Mouse (Mus musculus): ENCODE measurements around the gene Mfge8. TPM values are rescaled to one million over a fixed set of nuclear protein-coding genes. Genes with fewer than 3 reads are reported as not detected.

Mfge8 gene
- polyA plus RNA-seq, 1 experiment from 2014 or later, result 152 TPM

GRCm38 (mm10) chr7:79129883-79130282, 19.0 kb downstream of the Mfge8 start:
- Histone ChIP-seq H3K36me3 (peaks cover 13% of the 10 kb centered on the region), H3K4me2 (peak overlapping the region; percentile 60), H3K27ac (no peak overlapping the region), H3K9me3 (no peaks in the 10 kb centered on the region), H3K27me3 (peaks cover 21% of the 10 kb centered on the region), H3K9ac (peak overlapping the region; percentile 49; the same call in 1 of the 2 replicates), H3K4me1 (peaks cover 31% of the 10 kb centered on the region), H3K4me3 (peak overlapping the region; percentile 35)
- no peak for ATAC-seq (ENCODE audit: insufficient number of reproducible peaks, insufficient read depth, low FRiP score, low TSS enrichment, low read depth)
- WGBS, result 19% methylated on average over 8 of the region's 8 CpGs

GRCm38 (mm10) chr7:79123465-79123864, 25.4 kb downstream of the Mfge8 start:
- Histone ChIP-seq H3K9ac (no peak overlapping the region), H3K4me2 (no peak overlapping the region), H3K27me3 (0 out of 2 replicates have a peak, but pooled peaks cover under 1% of the 10 kb centered on the region), H3K27ac (no peak overlapping the region), H3K4me3 (no peak overlapping the region), H3K9me3 (no peaks in the 10 kb centered on the region), H3K36me3 (no peaks in the 10 kb centered on the region), H3K4me1 (peaks cover 3% of the 10 kb centered on the region)
- ATAC-seq (ENCODE audit: insufficient number of reproducible peaks, insufficient read depth, low FRiP score, low TSS enrichment, low read depth), result no peak
- 77% methylated on average over 5 of the region's 5 CpGs for WGBS

- ATAC-seq (ENCODE audit: insufficient number of reproducible peaks, insufficient read depth, low FRiP score, low TSS enrichment, low read depth), result no peak
Measured at GRCm38 (mm10) chr7:79113848-79114247, 35.0 kb downstream of the Mfge8 start.

GRCm38 (mm10) chr7:79096492-79096891, 52.4 kb downstream of the Mfge8 start:
- Histone ChIP-seq H3K4me1 (no peaks in the 10 kb centered on the region), H3K9me3 (no peaks in the 10 kb centered on the region), H3K36me3 (no peaks in the 10 kb centered on the region), H3K27me3 (peaks cover 4% of the 10 kb centered on the region; the same call in 1 of the 2 replicates), H3K4me3 (no peak overlapping the region), H3K27ac (no peak overlapping the region), H3K4me2 (no peak overlapping the region), H3K9ac (no peak overlapping the region)
- no peak for ATAC-seq (ENCODE audit: insufficient number of reproducible peaks, insufficient read depth, low FRiP score, low TSS enrichment, low read depth)
- WGBS, result 76% methylated on average over 5 of the region's 5 CpGs

More at GRCm38 (mm10) chr7:79113848-79114247, 35.0 kb downstream of the Mfge8 start:
- Histone ChIP-seq H3K4me3 (no peak overlapping the region), H3K36me3 (no peaks in the 10 kb centered on the region), H3K9me3 (no peaks in the 10 kb centered on the region), H3K27ac (no peak overlapping the region), H3K4me1 (peaks cover 6% of the 10 kb centered on the region), H3K4me2 (no peak overlapping the region), H3K27me3 (no peaks in the 10 kb centered on the region), H3K9ac (0 out of 2 replicates have a peak overlapping the region, but pooled peaks have one; percentile 27)
- 46% methylated on average over 4 of the region's 4 CpGs for WGBS

- H3K36me3 ChIP-seq, result no peaks in the 10 kb centered on the region
- ATAC-seq (ENCODE audit: insufficient number of reproducible peaks, insufficient read depth, low FRiP score, low TSS enrichment, low read depth), result no peak
- H3K9ac ChIP-seq, result no peak overlapping the region
- H3K4me1 ChIP-seq, result no peaks in the 10 kb centered on the region
- no peak overlapping the region for H3K4me2 ChIP-seq
- WGBS, result 68% methylated on average over 4 of the region's 4 CpGs
- no peak overlapping the region for H3K4me3 ChIP-seq
- no peaks in the 10 kb centered on the region for H3K27me3 ChIP-seq
- H3K27ac ChIP-seq, result no peak overlapping the region
- no peaks in the 10 kb centered on the region for H3K9me3 ChIP-seq
Measured at GRCm38 (mm10) chr7:79089111-79089510, 59.7 kb downstream of the Mfge8 start.

Other genes with a start within 250 kb of the Mfge8 start
- gene Isg20, start 235.6 kb downstream of the Mfge8 start, polyA plus RNA-seq (2015; fragmentation: Nextera tagmentation; extraction: Ambion mirVana), result 0.49 and 1.4 TPM in 2 replicates
- 16.6 and 23.7 TPM in 2 replicates for gene Acan, start 95.6 kb downstream of the Mfge8 start, polyA plus RNA-seq (2015; fragmentation: Nextera tagmentation; extraction: Ambion mirVana)
- gene Hapln3, start 18.0 kb downstream of the Mfge8 start, polyA plus RNA-seq (2015; fragmentation: Nextera tagmentation; extraction: Ambion mirVana), result 4.2 and 5.0 TPM in 2 replicates
- gene Abhd2, start 124.1 kb upstream of the Mfge8 start, polyA plus RNA-seq (2015; fragmentation: Nextera tagmentation; extraction: Ambion mirVana), result 13.9 and 15.2 TPM in 2 replicates
- 1.1 and 2.7 TPM in 2 replicates for gene Rlbp1, start 238.0 kb upstream of the Mfge8 start, polyA plus RNA-seq (2015; fragmentation: Nextera tagmentation; extraction: Ambion mirVana)
- 9.1 and 9.5 TPM in 2 replicates for gene Fanci, start 242.9 kb upstream of the Mfge8 start, polyA plus RNA-seq (2015; fragmentation: Nextera tagmentation; extraction: Ambion mirVana)

Data from embryonic facial prominence, embryonic 13.5 days (tissue).